In the genomic region with DNA sequence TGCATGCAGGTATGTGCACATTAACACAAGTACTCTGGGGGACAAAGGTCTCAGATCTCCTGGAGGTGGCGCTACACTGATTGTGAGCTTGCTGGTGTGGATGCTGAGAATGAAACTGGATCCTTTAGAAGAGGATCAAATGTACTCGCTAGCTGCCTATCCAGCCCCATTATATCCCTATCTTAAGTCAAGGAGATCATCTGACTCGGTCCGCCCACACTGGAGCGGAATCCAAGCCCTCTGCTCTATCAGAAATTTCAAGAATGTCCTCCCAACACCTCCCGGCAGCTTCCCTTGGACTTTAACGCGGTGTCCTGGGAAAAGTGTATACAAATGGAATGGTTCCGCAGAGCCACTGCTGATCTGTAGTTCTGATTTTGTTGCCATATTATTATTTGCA, we compare ENCODE assay signal across 10 mouse cellular contexts.
DNase-seq lines count a peak whose midpoint lies in the region; ATAC-seq and TF ChIP-seq lines count a peak whose summit lies in the region.
"Had no signal": no experiment of that assay in that cellular context is flagged by ENCODE, and none has a peak within 500 bp of the region (broad histone marks: within the 10 kb centered on the region; RNA-seq: fewer than 3 reads in every experiment).

No protein-coding gene starts in this region.

- H3K36me3 ChIP-seq in liver, embryonic 14.5 days (replicated peaks; ENCODE audit: control insufficient read depth, insufficient read depth, low read depth) = peaks cover 3% of the 10 kb centered on the region; the same call in 1 of the 2 replicates
- H3K36me3 ChIP-seq in liver, embryonic 11.5 days (ENCODE audit: control insufficient read depth, insufficient read depth, low read length) = peaks cover 9% of the 10 kb centered on the region
- H3K36me3 ChIP-seq in heart, embryonic 13.5 days = peaks cover 22% of the 10 kb centered on the region

- no peak overlapping the region for H3K27ac ChIP-seq in liver, embryonic 14.5 days
- H3K27ac ChIP-seq in liver, embryonic 11.5 days (ENCODE audit: low read depth, low read length) = no peak overlapping the region
- no peak overlapping the region; the same call in 1 of the 2 replicates for H3K27ac ChIP-seq in heart, embryonic 13.5 days (replicated peaks)
- H3K27ac ChIP-seq: liver, embryonic 13.5 days; midbrain, embryonic 12.5 days had no signal

- no peak for ATAC-seq in liver, embryonic 14.5 days (ENCODE audit: insufficient read depth)
- no peak for ATAC-seq in liver, embryonic 11.5 days (replicated peaks; ENCODE audit: low FRiP score)
- no peak; the same call in 1 of the 2 replicates for ATAC-seq in heart, embryonic 13.5 days (ENCODE audit: extremely low read depth, insufficient number of reproducible peaks, low FRiP score, low TSS enrichment)

- 0 out of 2 replicates have a peak, but pooled peaks have one; percentile 6 for TF ChIP-seq CTCF in liver, embryonic 14.5 days (IDR thresholded peaks at IDR 0.05; ENCODE audit: low read depth)

- H3K4me2 ChIP-seq in liver, embryonic 14.5 days (ENCODE audit: low read depth) = no peak overlapping the region
- no peak overlapping the region for H3K4me2 ChIP-seq in liver, embryonic 11.5 days
- peak overlapping the region; percentile 34 for H3K4me2 ChIP-seq in heart, embryonic 13.5 days
- H3K4me2 ChIP-seq: liver, embryonic 13.5 days; midbrain, embryonic 12.5 days had no signal

- H3K4me3 ChIP-seq in liver, embryonic 14.5 days (ENCODE audit: insufficient read depth in 1 of 2, low read depth in 2 of 2, low read length in 2 of 2) = no peak overlapping the region
- no peak overlapping the region for H3K4me3 ChIP-seq in liver, embryonic 11.5 days (ENCODE audit: low read depth, low read length)
- no peak overlapping the region for H3K4me3 ChIP-seq in heart, embryonic 13.5 days
- H3K4me3 ChIP-seq: liver, embryonic 13.5 days; midbrain, embryonic 12.5 days had no signal

- no peak for DNase-seq in liver, embryonic 14.5 days (ENCODE audit: low read depth in 3 of 3, low spot score in 3 of 3)
- no peak for DNase-seq in liver, embryonic 11.5 days (ENCODE audit: low spot score)
- peak; percentile 38 for DNase-seq in kidney, postnatal 10 days
- DNase-seq in naive thymus-derived CD4-positive, alpha-beta T cell, adult 2 months (ENCODE audit: low read depth) = peak; percentile 6
- DNase-seq in gastrocnemius, postnatal 10 days = no peak
- DNase-seq in cerebellum, adult 11 months = no peak
- DNase-seq in spleen, postnatal 4 days (ENCODE audit: low spot score in 2 of 2) = no peak
- DNase-seq: liver, embryonic 13.5 days had no signal

- 86% methylated on average over 9 of the region's 9 CpGs for WGBS in liver, embryonic 14.5 days (ENCODE audit: insufficient replicate concordance)
- 74% methylated on average over 9 of the region's 9 CpGs for WGBS in liver, embryonic 11.5 days
- 29% methylated on average over 9 of the region's 9 CpGs for WGBS in heart, embryonic 13.5 days

- TF ChIP-seq EP300 in liver, embryonic 14.5 days (IDR thresholded peaks at IDR 0.05; ENCODE audit: low read depth) = no peak

- no peak overlapping the region for H3K9ac ChIP-seq in liver, embryonic 14.5 days (replicated peaks)
- H3K9ac ChIP-seq in liver, embryonic 11.5 days (ENCODE audit: low read depth, low read length) = no peak overlapping the region
- no peak overlapping the region for H3K9ac ChIP-seq in heart, embryonic 13.5 days
- H3K9ac ChIP-seq: liver, embryonic 13.5 days; midbrain, embryonic 12.5 days had no signal

- no peaks in the 10 kb centered on the region for H3K9me3 ChIP-seq in liver, embryonic 14.5 days (ENCODE audit: control insufficient read depth, low read length)
- no peaks in the 10 kb centered on the region for H3K9me3 ChIP-seq in liver, embryonic 11.5 days (ENCODE audit: control insufficient read depth, low read length)
- H3K9me3 ChIP-seq in heart, embryonic 13.5 days = no peaks in the 10 kb centered on the region
- H3K9me3 ChIP-seq: liver, embryonic 13.5 days; midbrain, embryonic 12.5 days had no signal

- H3K27me3 ChIP-seq in liver, embryonic 14.5 days (ENCODE audit: control insufficient read depth, insufficient read depth, low read length) = no peaks in the 10 kb centered on the region
- H3K27me3 ChIP-seq in liver, embryonic 11.5 days (replicated peaks; ENCODE audit: control insufficient read depth, insufficient read depth, low read length) = no peaks in the 10 kb centered on the region
- H3K27me3 ChIP-seq in heart, embryonic 13.5 days (replicated peaks) = no peaks in the 10 kb centered on the region
- H3K27me3 ChIP-seq: liver, embryonic 13.5 days; midbrain, embryonic 12.5 days had no signal

- H3K4me1 ChIP-seq in liver, embryonic 14.5 days (replicated peaks; ENCODE audit: control insufficient read depth in 2 of 2, insufficient read depth in 2 of 2, low read length in 1 of 2) = no peaks in the 10 kb centered on the region
- no peaks in the 10 kb centered on the region for H3K4me1 ChIP-seq in liver, embryonic 11.5 days (replicated peaks; ENCODE audit: control insufficient read depth, insufficient read depth, low read length)
- H3K4me1 ChIP-seq in heart, embryonic 13.5 days = peaks cover 31% of the 10 kb centered on the region
- H3K4me1 ChIP-seq: liver, embryonic 13.5 days had no signal

Comparison
In these comparisons a context has a peak if more than half of its experiments do, and no peak if none do; other contexts are left out.
1. DNase-seq: peak in kidney, postnatal 10 days (single experiment) and naive thymus-derived CD4-positive, alpha-beta T cell, adult 2 months (single experiment); none in liver, embryonic 14.5 days (0 of 3), liver, embryonic 11.5 days (single experiment), gastrocnemius, postnatal 10 days (single experiment), cerebellum, adult 11 months (single experiment) and spleen, postnatal 4 days (0 of 2).